Mouse (Mus musculus): Measurements from ENCODE around the gene Lcn2. TPM values are rescaled to one million over a fixed set of nuclear protein-coding genes. Genes with fewer than 3 reads are reported as not detected.

Gene Lcn2
- total RNA-seq, 2 experiments from 2014 or later, result 682 to 3,591 TPM

DNA sequence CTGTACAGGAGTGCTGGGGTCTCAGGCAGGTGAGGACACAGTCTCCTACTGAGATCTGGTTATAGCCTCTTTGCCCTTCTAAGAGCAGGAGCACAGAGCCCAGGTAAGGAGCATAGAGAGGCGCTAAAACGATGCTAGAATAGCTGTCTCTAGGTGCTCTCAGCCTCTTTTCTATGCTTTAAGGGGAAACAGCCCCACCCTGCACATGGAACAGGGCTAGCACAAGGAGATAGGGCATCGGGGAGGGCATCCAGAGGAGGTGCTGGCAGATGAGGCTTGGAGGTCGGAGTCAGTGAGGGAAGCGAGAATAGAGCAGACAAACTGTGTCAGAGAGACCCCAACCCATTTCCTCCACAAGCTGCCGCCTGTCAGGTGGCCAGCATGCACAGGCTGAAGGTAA, 41.0 kb downstream of the Lcn2 start:
- no peak for ATAC-seq (ENCODE audit: poor library complexity, severe bottlenecking)

DNA sequence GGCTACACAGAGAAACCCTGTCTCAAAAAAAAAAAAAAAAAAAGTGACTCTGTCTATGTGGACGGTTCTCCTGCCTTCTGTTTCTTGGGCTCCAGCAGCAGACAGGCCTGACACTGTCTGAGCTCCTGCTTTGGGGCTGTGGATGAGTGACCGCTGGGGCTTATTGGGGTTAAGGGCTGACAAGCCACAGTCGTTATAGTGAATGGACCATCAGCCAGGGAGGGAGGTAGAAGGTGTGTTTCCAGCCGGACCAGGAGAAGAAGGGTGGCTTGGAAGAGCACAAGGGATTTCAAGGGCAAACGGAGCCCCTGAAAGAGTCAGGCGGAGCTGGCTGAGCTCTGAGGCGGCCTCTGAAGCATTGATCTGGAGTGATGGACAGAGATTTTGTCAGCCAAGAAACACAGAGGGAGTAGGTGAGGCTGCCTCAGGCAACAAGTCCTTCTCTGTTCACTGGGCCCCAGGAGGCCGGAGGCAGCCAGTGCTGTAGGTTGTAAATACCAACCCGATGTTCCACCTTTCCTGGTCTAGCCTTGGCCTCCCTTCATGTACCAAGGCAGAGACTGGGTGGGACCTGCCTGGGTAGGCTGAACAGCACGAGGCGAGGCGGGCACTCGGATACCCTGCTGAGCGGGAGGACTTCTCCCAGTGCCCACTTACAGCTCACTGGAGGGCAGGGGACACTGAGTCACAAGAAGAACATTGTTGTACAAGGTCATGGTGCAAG, 43.3 kb downstream of the Lcn2 start:
- no peak for ATAC-seq (ENCODE audit: poor library complexity, severe bottlenecking)

GRCm38 (mm10) chr2:32344056-32344455, 44.0 kb downstream of the Lcn2 start:
- ATAC-seq (ENCODE audit: poor library complexity, severe bottlenecking), result no peak

DNA sequence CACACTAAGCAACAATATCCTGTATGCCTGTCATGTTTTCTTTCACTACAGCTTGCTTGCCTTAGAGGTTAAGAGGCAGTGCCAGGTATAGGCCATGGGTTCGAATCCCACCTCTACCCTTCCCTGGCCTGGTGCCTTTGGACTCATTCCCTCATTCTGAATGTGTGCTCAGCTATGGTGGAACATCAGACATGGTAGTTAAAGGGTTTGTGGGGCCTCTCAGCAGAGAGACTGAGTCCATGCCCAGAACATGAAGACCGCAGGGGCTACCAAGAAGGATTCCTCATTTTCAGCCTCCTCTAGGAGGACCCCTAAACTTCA, 44.7 kb downstream of the Lcn2 start:
- ATAC-seq (ENCODE audit: poor library complexity, severe bottlenecking), result no peak

DNA sequence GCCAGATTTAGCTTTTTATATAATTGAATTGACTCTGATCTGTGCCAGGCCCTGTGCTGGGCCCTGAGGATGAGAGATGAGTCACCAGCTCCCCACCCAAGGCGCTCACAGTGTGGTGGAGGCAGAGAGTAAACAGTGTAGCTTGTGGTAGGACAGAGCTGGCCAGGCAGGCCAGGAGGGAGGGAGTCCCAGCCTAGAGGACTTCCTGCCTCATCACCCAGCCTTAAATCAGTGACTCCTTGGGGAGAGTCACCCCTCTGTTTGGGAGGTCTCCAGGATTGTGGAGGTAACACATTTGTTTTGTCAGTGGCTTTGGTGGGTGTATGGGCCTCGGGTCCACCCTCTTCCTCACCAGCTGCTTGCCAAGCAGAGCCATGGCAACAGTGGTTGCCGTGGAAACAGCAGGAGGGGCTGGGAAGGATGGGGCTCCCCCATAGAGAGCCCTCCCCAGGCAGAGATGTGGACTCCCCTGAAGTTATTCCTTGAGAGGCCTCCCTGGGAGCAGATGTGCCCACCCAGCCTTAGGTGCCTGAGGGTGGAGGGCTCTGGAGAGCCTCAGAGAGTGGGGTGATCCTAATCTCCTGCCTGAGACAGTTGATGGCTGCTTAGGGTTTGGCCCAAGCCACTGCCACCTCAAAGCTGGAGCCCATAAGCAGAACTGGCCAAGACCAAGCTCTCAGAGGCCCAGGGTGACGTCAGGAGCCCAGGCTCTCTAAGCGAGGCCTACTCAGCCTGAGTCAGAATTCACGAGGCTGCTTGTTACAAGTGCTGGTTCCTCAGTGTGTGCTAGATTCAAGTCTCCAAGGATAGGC, 45.3 kb downstream of the Lcn2 start:
- no peak for ATAC-seq (ENCODE audit: poor library complexity, severe bottlenecking)

GRCm38 (mm10) chr2:32342039-32342438, 46.0 kb downstream of the Lcn2 start:
- ATAC-seq (ENCODE audit: poor library complexity, severe bottlenecking), result no peak

DNA sequence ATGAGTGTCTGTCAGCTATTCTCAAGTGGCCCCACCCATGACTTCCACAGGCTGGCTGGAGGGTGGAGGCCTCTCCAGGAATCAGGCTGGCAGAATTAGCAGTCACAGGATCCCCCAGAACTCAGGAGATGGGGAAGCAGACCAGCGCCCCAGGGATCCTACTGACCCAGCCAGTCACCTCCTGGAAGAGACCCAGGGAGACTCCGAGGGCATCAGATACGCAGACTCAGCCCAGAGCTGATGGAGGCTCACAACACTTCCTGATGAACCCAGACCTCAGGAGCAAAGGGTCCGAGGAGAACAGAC, 46.5 kb downstream of the Lcn2 start:
- no peak for ATAC-seq (ENCODE audit: poor library complexity, severe bottlenecking)

- no peak for ATAC-seq (ENCODE audit: poor library complexity, severe bottlenecking)
Observed at GRCm38 (mm10) chr2:32340836-32341633, 47.0 kb downstream of the Lcn2 start.

DNA sequence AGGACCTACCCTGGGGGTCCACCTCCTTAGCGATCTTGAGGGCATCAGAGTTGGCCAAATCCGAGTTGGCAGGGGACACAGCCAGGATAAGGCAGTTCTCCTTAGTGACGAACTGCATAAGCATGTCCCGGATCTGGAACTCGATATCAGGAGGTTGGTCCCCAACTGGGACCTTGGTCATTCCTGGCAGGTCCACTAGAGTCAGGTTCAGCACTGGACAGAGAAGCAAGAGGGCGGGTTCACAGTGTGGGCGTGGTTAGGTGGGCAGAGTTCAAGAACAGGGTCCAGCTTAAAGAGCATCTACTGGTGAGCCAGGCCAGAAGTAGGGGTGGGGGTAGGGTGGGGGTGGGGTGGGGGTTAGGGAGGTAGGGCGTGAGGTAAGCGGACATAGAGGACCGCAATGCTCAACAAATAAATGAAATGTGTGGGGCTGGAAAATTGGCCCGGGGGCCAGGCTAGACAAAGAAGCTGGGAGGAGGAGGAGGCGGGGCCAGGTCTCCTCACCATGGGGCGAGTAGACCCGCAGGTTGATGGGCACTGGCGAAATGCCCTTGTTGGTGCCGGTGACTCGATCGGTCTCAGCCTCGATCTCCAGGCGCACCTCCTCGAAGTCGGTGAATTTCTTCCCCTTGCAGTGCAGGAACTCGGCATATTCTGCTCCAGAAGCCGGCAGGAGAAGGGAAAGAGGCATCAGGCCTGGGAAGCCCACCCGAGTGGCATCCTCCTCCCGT, 48.0 kb downstream of the Lcn2 start:
- ATAC-seq (ENCODE audit: poor library complexity, severe bottlenecking), result no peak

GRCm38 (mm10) chr2:32335888-32336287, 52.2 kb downstream of the Lcn2 start:
- no peak for ATAC-seq (ENCODE audit: poor library complexity, severe bottlenecking)

Other genes with a start within 250 kb of the Lcn2 start
- gene Prrc2b, start 237.2 kb downstream of the Lcn2 start, total RNA-seq (2015), result 26.9 and 27.2 TPM in 2 replicates
- 11.5 and 13.9 TPM in 2 replicates for gene Prrc2b, start 237.2 kb downstream of the Lcn2 start, total RNA-seq (2017)
- gene Pomt1, start 151.7 kb downstream of the Lcn2 start, total RNA-seq (2015), result 7.7 and 8.4 TPM in 2 replicates
- 15.2 and 17.3 TPM in 2 replicates for gene Pomt1, start 151.7 kb downstream of the Lcn2 start, total RNA-seq (2017)
- gene Uck1, start 128.1 kb downstream of the Lcn2 start, total RNA-seq (2015), result 18.7 and 29.3 TPM in 2 replicates
- 19.3 and 19.6 TPM in 2 replicates for gene Uck1, start 128.1 kb downstream of the Lcn2 start, total RNA-seq (2017)
- gene Golga2, start 100.9 kb downstream of the Lcn2 start, total RNA-seq (2015), result 9.7 and 20.1 TPM in 2 replicates
- 51.1 and 55.3 TPM in 2 replicates for gene Golga2, start 100.9 kb downstream of the Lcn2 start, total RNA-seq (2017)
- gene Swi5, start 100.2 kb downstream of the Lcn2 start, total RNA-seq (2015), result 114 and 143 TPM in 2 replicates
- 208 and 230 TPM in 2 replicates for gene Swi5, start 100.2 kb downstream of the Lcn2 start, total RNA-seq (2017)
- 56.3 and 67.0 TPM in 2 replicates for gene Ciz1, start 35.9 kb downstream of the Lcn2 start, total RNA-seq (2015)
- gene Ciz1, start 35.9 kb downstream of the Lcn2 start, total RNA-seq (2017), result 66.2 and 81.0 TPM in 2 replicates
- gene Dnm1, start 34.9 kb downstream of the Lcn2 start, total RNA-seq (2015), result 0.47 TPM in 1 of 2 replicates, not detected in the other
- gene Dnm1, start 34.9 kb downstream of the Lcn2 start, total RNA-seq (2017), result not detected in 2 replicates
- gene 1110008P14Rik, start 6.3 kb downstream of the Lcn2 start, total RNA-seq (2015), result 30.4 and 38.4 TPM in 2 replicates
- gene 1110008P14Rik, start 6.3 kb downstream of the Lcn2 start, total RNA-seq (2017), result 29.1 and 32.3 TPM in 2 replicates
- gene Ptges2, start 7.6 kb upstream of the Lcn2 start, total RNA-seq (2015), result 5.0 and 6.7 TPM in 2 replicates
- gene Ptges2, start 7.6 kb upstream of the Lcn2 start, total RNA-seq (2017), result 7.2 and 8.8 TPM in 2 replicates
- 2.9 and 3.5 TPM in 2 replicates for gene Naif1, start 62.2 kb upstream of the Lcn2 start, total RNA-seq (2015)
- 3.2 and 3.9 TPM in 2 replicates for gene Naif1, start 62.2 kb upstream of the Lcn2 start, total RNA-seq (2017)
- 4.6 and 6.9 TPM in 2 replicates for gene Slc25a25, start 63.2 kb upstream of the Lcn2 start, total RNA-seq (2015)
- 8.4 and 10.7 TPM in 2 replicates for gene Slc25a25, start 63.2 kb upstream of the Lcn2 start, total RNA-seq (2017)
- gene Fam102a, start 147.1 kb upstream of the Lcn2 start, total RNA-seq (2015), result 6.5 and 6.6 TPM in 2 replicates
- 4.6 and 4.8 TPM in 2 replicates for gene Fam102a, start 147.1 kb upstream of the Lcn2 start, total RNA-seq (2017)
- 82.8 and 91.7 TPM in 2 replicates for gene Dpm2, start 182.6 kb upstream of the Lcn2 start, total RNA-seq (2015)
- gene Dpm2, start 182.6 kb upstream of the Lcn2 start, total RNA-seq (2017), result 32.0 and 35.3 TPM in 2 replicates
- 0.31 TPM in 1 of 2 replicates, not detected in the other for gene Pip5kl1, start 186.5 kb upstream of the Lcn2 start, total RNA-seq (2015)
- gene Pip5kl1, start 186.5 kb upstream of the Lcn2 start, total RNA-seq (2017), result not detected in 2 replicates
- gene 9430097D07Rik, start 187.4 kb upstream of the Lcn2 start, total RNA-seq (2015), result not detected in 2 replicates
- gene 9430097D07Rik, start 187.4 kb upstream of the Lcn2 start, total RNA-seq (2017), result not detected in 2 replicates
- gene St6galnac4, start 198.8 kb upstream of the Lcn2 start, total RNA-seq (2015), result 5.8 and 9.2 TPM in 2 replicates
- 8.6 and 12.1 TPM in 2 replicates for gene St6galnac4, start 198.8 kb upstream of the Lcn2 start, total RNA-seq (2017)
- 8.2 and 8.6 TPM in 2 replicates for gene St6galnac6, start 211.5 kb upstream of the Lcn2 start, total RNA-seq (2015)
- gene St6galnac6, start 211.5 kb upstream of the Lcn2 start, total RNA-seq (2017), result 13.1 and 13.3 TPM in 2 replicates
- not detected in 2 replicates for gene Ak1, start 233.5 kb upstream of the Lcn2 start, total RNA-seq (2015)
- gene Ak1, start 233.5 kb upstream of the Lcn2 start, total RNA-seq (2017), result not detected in 2 replicates